26 mouse cellular contexts compared by ENCODE assay signal in the genomic region with DNA sequence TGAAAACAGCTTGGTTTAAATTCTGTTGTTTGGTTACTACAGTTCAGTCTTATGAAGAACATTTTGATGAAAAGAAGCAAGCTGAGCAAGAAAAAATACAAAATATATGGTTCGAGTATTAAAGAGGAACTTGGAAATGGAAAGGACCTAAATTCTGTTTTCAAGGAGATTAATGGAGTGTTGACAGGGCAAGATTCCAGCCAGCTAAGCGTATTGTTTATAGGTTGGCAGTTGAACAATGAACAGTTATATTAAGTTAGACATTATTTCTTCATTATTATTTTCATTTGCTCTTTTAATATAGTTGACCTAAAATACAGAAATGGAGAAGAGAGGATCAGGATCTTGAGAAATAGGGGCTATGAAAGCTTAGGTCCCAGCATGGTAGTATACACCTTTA. TPM values are rescaled to one million over a fixed set of nuclear protein-coding genes. Genes with fewer than 3 reads are reported as not detected.
DNase-seq lines count a peak whose midpoint lies in the region; ATAC-seq lines count a peak whose summit lies in the region.
"Had no signal": no experiment of that assay in that cellular context is flagged by ENCODE, and none has a peak within 500 bp of the region (broad histone marks: within the 10 kb centered on the region; RNA-seq: fewer than 3 reads in every experiment).

No protein-coding gene starts in this region.

- no peak overlapping the region for H3K4me3 ChIP-seq in lung, embryonic 15.5 days
- H3K4me3 ChIP-seq: embryonic facial prominence, embryonic 13.5 days; embryonic facial prominence, embryonic 15.5 days; erythroblast, embryonic 14.5 days; forebrain, embryonic 10.5 days; forebrain, embryonic 12.5 days had no signal

- H3K36me3 ChIP-seq in lung, embryonic 15.5 days: no peaks in the 10 kb centered on the region
- H3K36me3 ChIP-seq: embryonic facial prominence, embryonic 13.5 days; embryonic facial prominence, embryonic 15.5 days; forebrain, embryonic 10.5 days; forebrain, embryonic 12.5 days; G1E had no signal

- DNase-seq in lung, postnatal 25 days (ENCODE audit: low spot score): no peak
- DNase-seq in 3T3-L1 (ENCODE audit: low read depth, low spot score) (peak; percentile 31), NIH3T3 (ENCODE audit: low read depth) (peak; percentile 67)
- no peak for DNase-seq in adrenal gland, postnatal 36 days
- DNase-seq: adrenal gland, adult 2 months; adrenal gland, postnatal 10 days; adrenal gland, postnatal 25 days; B cell, adult 2 months; cerebellum, adult 11 months; cerebellum, adult 18-20 months; cerebellum, adult 8-10 months; cerebellum, adult 9-11 months; cerebellum, postnatal 14 days; cerebellum, postnatal 36 days; embryo, embryonic 11 days had no signal

- no peaks in the 10 kb centered on the region for H3K4me1 ChIP-seq in lung, embryonic 15.5 days
- H3K4me1 ChIP-seq: embryonic facial prominence, embryonic 13.5 days; embryonic facial prominence, embryonic 15.5 days; forebrain, embryonic 10.5 days; forebrain, embryonic 12.5 days had no signal

- no peaks in the 10 kb centered on the region for H3K27me3 ChIP-seq in lung, embryonic 15.5 days
- H3K27me3 ChIP-seq: CH12.LX; embryonic facial prominence, embryonic 13.5 days; embryonic facial prominence, embryonic 15.5 days; forebrain, embryonic 12.5 days had no signal

- H3K27ac ChIP-seq in lung, embryonic 15.5 days: no peak overlapping the region
- H3K27ac ChIP-seq: embryonic facial prominence, embryonic 13.5 days; embryonic facial prominence, embryonic 15.5 days; forebrain, embryonic 10.5 days; forebrain, embryonic 12.5 days had no signal

- ATAC-seq in lung, embryonic 15.5 days (ENCODE audit: borderline replicate concordance, extremely low read depth, low FRiP score, low TSS enrichment): peak; percentile 65; the same call in 1 of the 2 replicates
- ATAC-seq: CD4-positive, CD25-positive, alpha-beta regulatory T cell, adult 4 months; forebrain, embryonic 14.5 days; forebrain, embryonic 16.5 days had no signal

- no peaks in the 10 kb centered on the region for H3K9me3 ChIP-seq in lung, embryonic 15.5 days
- H3K9me3 ChIP-seq: embryonic facial prominence, embryonic 13.5 days; embryonic facial prominence, embryonic 15.5 days; forebrain, embryonic 10.5 days; forebrain, embryonic 12.5 days had no signal

- 32% methylated on average over 2 of the region's 2 CpGs for WGBS in lung, embryonic 15.5 days

- H3K4me2 ChIP-seq in lung, embryonic 15.5 days: no peak overlapping the region
- H3K4me2 ChIP-seq: embryonic facial prominence, embryonic 13.5 days; embryonic facial prominence, embryonic 15.5 days; forebrain, embryonic 12.5 days had no signal

- no peak overlapping the region for H3K9ac ChIP-seq in lung, embryonic 15.5 days
- H3K9ac ChIP-seq: embryonic facial prominence, embryonic 13.5 days; embryonic facial prominence, embryonic 15.5 days; forebrain, embryonic 12.5 days had no signal

RNA-seq across cellular contexts. Expression of a gene that starts 13.7 kb away (rescaled TPM):
- polyA plus RNA-seq in lung, embryonic 15.5 days (2015; fragmentation: Nextera tagmentation; extraction: Ambion mirVana): 4.1 and 5.8 TPM in 2 replicates
- total RNA-seq in adrenal gland, postnatal 36 days (2021): 1 to 10 TPM; 2.8 to 4.3 TPM
- polyA plus RNA-seq: CD4-positive, CD25-positive, alpha-beta regulatory T cell, adult 4 months; erythroblast, embryonic 14.5 days had no signal

Comparison
In these comparisons a context has a peak if more than half of its experiments do, and no peak if none do; other contexts are left out.
1. DNase-seq: peak in 3T3-L1 (single experiment) and NIH3T3 (single experiment); none in lung, postnatal 25 days (single experiment) and adrenal gland, postnatal 36 days (0 of 2).